Mouse (Mus musculus) layer of hippocampus, adult 2 months (tissue): ENCODE results near the gene Smg7. TPM values are rescaled to one million over a fixed set of nuclear protein-coding genes. Genes with fewer than 3 reads are reported as not detected.
A peak's percentile ranks its signal among the peaks of the same experiment; 100 is the strongest.

Source experiments
- DNase-seq, 2 experiments: peaks; one replicate each; pipeline ENCODE4 v3.0.0; 2022; ENCODE audit warnings: low spot score in 2 of 2
- H3K27ac ChIP-seq: fragments of 200-600 bp; 2 replicates; pipeline ENCODE4 v1.8.1; 2022
- H3K4me3 ChIP-seq: fragments of 200-600 bp; 2 replicates; pipeline ENCODE4 v1.8.1; 2022; ENCODE audit warnings: mild to moderate bottlenecking
- CTCF ChIP-seq: fragments of 200-600 bp; conservative IDR thresholded peaks from 2 replicates; pipeline ENCODE4 v1.8.1; 2022; ENCODE audit warnings: antibody characterized with exemption, mild to moderate bottlenecking, moderate library complexity
- total RNA-seq, 2 experiments: library from RNA; stranded (reverse); gene quantifications; 2 replicates each; pipeline ENCODE4 v1.2.3; 2021

Gene Smg7
- total RNA-seq, 2 experiments from 2014 or later: 95.5 to 97.8 TPM

DNA sequence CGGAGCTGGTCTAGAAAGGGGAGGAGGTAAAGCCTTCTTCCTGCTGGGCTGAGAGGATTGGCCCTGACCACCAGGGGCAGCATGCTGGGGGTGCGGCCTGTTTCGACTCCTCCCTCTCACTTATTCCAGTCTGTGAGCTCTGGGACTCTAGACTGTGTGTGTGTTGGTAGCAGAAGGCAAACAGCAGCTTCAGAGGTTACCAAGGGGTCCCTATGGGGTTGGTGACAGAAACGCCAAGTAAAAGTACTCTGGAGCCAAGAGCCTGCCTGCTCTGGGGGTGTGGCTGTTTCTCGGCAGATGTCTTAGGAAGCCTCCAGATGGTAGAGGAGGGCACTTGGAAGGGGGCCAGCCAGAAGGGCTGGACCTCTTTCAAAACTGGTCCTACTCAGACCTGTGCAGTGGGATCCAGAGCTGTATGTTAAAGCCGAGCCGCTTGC, 87.2 kb downstream of the Smg7 start:
- H3K4me3 ChIP-seq: no peak overlapping the region
- peak; percentile 58 for TF ChIP-seq CTCF
- H3K27ac ChIP-seq: no peak overlapping the region
- no peak for DNase-seq

DNA sequence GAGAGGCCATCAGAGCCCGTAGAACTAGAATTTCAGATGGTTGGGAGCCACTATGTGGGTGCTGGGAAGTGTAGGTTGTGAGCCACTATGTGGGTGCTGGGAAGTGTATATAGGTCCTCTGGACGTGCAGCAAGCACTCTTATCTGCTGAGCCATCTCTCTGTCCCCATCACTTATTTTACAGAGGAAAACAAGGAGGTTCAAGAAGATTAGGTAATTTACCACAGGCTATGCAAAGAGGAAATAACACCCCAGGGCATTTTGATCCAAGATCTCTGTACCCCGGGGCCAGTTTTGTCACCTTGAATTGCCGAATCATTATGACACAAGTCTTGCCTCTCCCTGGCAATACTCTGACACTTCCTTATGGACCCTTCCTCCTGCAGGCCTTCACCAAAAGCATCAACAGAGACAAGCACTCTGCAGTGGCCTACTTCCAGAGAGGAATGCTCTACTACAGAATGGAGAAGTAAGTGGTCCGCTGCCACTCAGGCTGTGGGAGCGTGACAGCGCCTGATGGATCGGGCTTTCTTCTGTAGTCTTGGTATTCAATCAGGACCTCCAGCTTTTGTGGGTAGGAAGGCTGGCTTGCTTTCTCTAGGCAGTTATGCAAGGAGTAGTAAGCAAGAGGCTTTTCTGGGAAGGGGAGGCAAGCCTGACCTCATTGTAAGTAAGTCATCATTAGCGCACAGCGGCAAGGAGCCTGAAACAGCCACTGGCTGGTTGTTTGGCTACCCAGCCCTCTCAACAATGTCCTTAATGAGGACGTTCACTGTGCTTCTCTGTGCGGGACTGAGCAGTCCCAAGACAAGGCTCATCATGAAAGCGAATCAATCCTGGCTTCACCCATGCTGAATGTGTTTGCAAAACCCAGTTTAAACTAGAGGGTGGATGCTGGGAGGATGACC, 91.7 kb downstream of the Smg7 start:
- Histone ChIP-seq H3K4me3 (no peak overlapping the region), H3K27ac (no peak overlapping the region)
- DNase-seq: no peak
- TF ChIP-seq CTCF: no peak

DNA sequence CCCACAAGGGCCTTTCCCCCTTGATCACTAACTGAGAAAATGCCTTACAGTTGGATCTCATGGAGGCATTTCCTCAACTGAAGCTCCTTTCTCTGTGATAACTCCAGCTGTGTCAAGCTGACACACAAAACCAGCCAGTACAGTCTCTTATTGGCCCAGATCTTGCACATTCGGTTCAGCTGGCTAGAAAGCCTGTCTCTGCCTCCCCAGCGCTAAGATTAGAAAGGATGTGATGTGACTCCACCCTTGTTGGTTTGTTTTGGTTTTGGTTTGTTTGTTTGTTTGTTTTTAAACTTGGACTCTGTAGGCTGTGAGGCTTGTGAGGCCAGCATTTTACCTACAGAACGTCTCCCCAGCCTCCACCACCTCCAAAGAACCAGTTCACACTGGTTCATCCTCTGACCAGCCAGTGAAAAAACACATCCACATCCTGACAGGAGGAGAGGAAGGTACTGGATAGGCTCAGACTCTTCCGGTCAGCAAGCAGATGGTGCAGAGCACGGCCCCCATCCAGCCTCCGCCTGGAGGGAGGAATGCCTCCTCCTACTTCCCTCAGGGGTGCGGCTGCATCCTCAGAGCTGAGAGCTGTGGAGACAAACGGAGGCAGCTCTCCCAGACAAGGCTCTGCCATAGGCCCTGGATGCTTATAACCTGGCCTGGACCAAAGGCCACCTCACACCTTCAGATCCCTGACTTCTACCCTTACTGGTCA, 92.7 kb downstream of the Smg7 start:
- Histone ChIP-seq H3K27ac (no peak overlapping the region), H3K4me3 (no peak overlapping the region)
- no peak for TF ChIP-seq CTCF
- DNase-seq: no peak

DNA sequence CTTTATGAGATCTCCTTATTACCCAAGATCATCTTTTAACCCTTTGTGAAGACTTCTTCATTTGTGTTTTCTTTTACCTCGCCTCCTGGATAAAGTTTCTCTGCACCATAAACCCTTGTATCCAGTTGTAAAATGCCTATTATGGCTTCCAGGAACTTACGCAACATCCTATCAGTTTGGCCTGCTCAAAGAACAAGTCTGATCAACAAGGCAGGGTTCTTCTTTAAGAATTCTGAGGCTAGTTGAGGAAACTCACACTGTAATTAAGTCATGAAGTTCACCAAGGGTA, 94.1 kb downstream of the Smg7 start:
- Histone ChIP-seq H3K27ac (no peak overlapping the region), H3K4me3 (no peak overlapping the region)
- no peak for TF ChIP-seq CTCF
- no peak for DNase-seq

DNA sequence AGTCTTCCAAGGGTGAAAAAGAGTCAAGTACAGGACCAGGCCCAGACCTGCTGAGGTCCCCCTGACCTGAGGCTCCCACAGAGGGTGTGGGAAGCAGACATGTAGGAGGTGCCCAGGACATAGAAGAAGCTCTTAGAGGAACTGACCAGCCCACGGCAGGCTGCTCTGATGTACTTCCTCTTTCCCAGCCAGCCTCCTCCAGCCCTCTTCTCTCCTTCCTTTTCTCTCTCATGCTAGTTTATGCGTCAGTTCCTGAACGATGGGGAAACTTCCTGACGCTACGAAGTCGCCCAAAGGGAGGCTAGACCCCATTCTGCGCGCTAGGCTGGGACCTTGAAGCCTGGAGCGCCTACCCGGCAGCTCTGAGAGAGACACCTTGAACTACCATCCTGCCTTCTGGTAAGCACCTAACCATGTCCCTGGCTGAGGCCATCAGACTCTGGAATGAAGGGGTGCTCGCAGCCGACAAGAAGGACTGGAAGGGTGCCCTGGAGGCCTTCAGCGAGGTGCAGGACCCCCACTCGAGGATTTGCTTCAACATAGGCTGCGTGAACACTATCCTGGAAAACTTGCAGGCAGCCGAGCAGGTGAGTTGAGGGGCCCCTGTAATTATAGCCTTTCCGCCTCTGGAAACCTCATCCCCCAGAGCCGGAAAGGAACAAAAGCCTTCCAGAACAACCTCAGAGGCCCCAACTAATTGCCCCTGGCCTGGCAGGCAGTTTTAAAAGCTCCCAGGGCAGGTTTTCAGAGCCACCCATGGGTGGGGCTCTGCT, 94.6 kb downstream of the Smg7 start:
- no peak for DNase-seq
- 0 out of 2 replicates have a peak overlapping the region, but pooled peaks have one; percentile 2 for H3K27ac ChIP-seq
- no peak for TF ChIP-seq CTCF
- no peak overlapping the region for H3K4me3 ChIP-seq

DNA sequence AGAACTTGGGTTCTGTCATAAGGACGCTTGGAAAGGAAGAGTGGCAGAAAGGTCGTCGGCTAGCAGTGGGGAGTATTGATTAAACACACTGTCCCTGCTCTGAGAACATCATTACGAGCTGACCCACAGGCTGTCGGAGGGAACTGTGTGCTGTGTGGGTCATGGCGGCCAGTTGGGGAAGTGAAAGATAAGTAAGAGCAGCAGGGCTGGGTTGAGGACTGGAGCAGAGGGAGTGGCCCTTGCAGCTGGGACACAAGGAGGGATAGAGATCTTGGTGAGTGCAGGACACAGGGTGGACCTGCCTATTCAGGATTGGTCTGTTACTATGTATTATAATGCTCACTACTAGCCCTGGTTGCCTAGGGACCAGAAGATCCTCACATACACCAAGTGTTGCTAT, 97.5 kb downstream of the Smg7 start:
- no peak for DNase-seq
- Histone ChIP-seq H3K27ac (no peak overlapping the region), H3K4me3 (no peak overlapping the region)
- no peak for TF ChIP-seq CTCF

DNA sequence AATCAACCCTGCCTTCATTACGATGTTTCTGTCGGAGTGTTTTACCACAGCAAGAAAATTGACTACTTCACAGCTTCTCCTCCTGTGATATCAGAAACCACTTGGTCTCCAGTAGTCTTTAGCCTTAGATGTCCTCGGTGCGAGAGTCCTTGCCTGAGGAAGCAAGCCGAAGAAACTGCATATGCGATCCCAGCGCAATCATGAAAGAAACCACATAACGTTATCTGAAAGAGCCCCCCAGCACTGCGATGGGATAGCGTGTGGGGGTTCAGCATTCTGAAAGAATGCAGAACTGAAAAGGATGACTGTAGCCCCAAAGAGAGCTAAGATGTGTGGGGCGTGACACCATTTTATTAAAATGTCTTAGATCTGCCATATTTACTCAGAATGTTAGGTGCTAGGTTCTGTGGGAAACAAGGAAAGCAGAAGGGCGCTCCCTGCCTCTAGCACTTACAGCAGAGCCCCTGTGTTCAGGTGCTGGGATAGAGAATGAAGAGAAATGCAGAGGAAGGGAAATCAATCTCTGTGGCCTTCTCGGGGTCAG, 101.7 kb downstream of the Smg7 start:
- no peak for TF ChIP-seq CTCF
- no peak overlapping the region for H3K4me3 ChIP-seq
- DNase-seq: no peak
- no peak overlapping the region; the same call in 1 of the 2 replicates for H3K27ac ChIP-seq

DNA sequence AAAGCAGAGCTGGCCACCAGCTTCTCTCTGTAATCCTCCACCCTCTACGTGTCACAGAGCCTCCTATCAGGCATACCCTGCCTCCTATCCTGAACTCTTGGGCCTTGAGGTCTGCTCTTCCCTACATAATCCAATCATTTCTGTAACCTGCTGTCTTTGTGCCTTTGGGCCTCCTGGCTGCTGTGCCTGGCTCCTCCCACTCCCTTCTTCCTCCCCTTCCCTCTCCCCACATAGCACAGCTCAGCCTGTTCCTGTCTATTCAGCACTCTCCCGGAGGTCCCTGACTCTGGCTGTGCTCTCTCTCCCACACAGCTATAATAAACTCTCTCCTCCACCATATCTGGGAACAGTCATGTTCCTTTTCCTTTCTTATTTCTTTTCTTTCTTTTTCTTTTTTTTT, 102.5 kb downstream of the Smg7 start, which contains the start of gene Ncf2:
Ncf2 (plus strand) TSS at position 298 of the 400 bp plus-strand sequence.
- no peak for TF ChIP-seq CTCF
- Histone ChIP-seq H3K27ac (no peak within 1 kb of the TSS; the same call in 1 of the 2 replicates), H3K4me3 (no peak within 1 kb of the TSS)
- no peak for DNase-seq

DNA sequence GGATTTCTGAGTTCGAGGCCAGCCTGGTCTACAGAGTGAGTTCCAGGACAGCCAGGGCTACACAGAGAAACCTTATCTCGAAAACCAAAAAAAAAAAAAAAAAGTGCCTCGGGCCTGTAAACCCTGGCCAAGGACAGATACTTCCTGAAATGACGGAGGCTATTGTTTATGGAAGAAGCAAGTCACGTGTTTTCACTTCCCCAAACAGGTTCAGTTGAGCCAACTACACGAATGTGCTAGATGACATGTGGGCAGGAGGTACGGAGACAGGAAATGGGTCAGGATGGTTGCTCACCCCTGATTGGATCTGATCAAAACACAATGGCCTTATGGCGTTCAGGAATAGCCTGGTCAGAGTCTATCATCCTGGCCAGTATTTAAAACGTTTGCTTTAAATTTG, 104.3 kb downstream of the Smg7 start:
- DNase-seq: no peak
- TF ChIP-seq CTCF: no peak
- Histone ChIP-seq H3K4me3 (no peak overlapping the region), H3K27ac (no peak overlapping the region)

DNA sequence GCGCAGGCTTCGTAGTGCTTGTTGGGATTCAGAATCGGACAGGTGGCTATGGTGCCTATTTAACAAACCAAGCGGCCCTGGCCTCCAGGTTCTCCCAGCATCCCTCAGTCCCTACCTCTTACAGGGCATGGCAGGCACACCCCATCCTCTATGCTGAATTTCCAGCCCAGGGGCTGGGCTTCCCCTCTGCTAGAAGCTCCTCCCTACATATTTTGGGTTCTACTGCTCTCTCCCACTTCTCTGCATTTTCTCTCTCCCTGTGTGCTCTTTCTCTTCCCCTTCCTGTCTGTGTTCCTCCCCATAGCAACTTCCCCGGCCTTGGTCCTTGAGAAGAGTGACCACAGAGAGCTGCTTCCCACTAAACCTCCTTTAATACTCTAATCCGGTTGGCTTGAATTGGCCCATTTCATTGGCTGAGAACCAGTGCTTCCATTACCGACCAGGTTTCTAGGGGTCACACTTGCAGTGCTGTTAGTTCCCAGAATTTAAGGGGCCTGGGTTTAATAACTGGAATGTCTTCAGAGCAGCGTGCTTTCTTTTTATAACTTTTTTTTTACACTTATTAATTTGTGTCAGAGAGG, 105.7 kb downstream of the Smg7 start:
- TF ChIP-seq CTCF: no peak
- H3K4me3 ChIP-seq: no peak overlapping the region
- no peak overlapping the region for H3K27ac ChIP-seq
- DNase-seq: no peak

DNA sequence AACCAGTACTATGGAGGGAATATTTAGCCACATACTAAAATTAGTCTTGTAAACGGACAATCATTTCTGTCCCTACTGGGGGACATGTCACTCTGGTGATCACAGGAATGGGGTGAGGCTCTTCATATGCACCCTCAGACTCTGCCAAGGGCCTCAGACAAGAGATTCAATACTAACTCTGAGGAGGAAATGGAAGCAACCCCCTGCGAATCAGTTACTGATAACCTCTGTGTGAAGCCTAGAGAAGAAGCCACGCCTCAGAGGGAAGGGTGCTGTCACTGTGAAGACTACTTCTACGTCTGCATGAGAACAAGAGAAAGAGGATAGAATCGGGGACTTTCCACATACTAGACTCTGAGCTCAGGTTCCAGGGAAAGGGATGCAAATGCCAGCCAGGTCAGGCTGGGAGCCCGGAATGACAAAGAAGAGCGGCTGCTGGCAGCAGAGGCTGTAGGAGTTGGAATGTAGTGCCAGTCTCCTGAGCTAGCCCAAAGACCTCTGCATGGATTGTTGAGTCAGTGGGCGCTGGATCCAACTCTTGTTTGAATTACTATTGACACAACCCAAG, 106.7 kb downstream of the Smg7 start:
- DNase-seq: no peak
- H3K4me3 ChIP-seq: no peak overlapping the region
- TF ChIP-seq CTCF: no peak
- 0 out of 2 replicates have a peak overlapping the region, but pooled peaks have one; percentile 8 for H3K27ac ChIP-seq
